Mouse (Mus musculus): ENCODE results near the gene Olfr453. TPM values are rescaled to one million over a fixed set of nuclear protein-coding genes. Genes with fewer than 3 reads are reported as not detected.

The Olfr453 gene
- polyA plus RNA-seq (2014; fragmentation: Nextera tagmentation; extraction: Ambion mirVana) = not detected in 2 replicates

GRCm38 (mm10) chr6:42739071-42739470, at the start of gene Olfr453:
TSS of gene Olfr453 (plus strand) at chr6:42739371.
- no peak for DNase-seq
- H3K27me3 ChIP-seq (ENCODE audit: insufficient read depth, low read length) = no peaks in the 10 kb centered on the region
- H3K9ac ChIP-seq = no peak within 1 kb of the TSS
- no peak within 1 kb of the TSS for H3K4me3 ChIP-seq (ENCODE audit: low read depth, low read length)
- no peak for ATAC-seq (ENCODE audit: insufficient read depth)
- H3K9me3 ChIP-seq (ENCODE audit: low read depth, low read length) = no peaks in the 10 kb centered on the region
- H3K27ac ChIP-seq (ENCODE audit: low read depth) = no peak within 1 kb of the TSS
- H3K4me1 ChIP-seq (ENCODE audit: insufficient read depth) = no peaks in the 10 kb centered on the region
- H3K36me3 ChIP-seq (ENCODE audit: insufficient read depth) = no peaks in the 10 kb centered on the region
- no peak within 1 kb of the TSS for H3K4me2 ChIP-seq
- WGBS = 88% methylated on average over 1 of the region's 1 CpGs
- no peak for TF ChIP-seq CTCF (IDR thresholded peaks at IDR 0.05; ENCODE audit: low read depth)

DNA sequence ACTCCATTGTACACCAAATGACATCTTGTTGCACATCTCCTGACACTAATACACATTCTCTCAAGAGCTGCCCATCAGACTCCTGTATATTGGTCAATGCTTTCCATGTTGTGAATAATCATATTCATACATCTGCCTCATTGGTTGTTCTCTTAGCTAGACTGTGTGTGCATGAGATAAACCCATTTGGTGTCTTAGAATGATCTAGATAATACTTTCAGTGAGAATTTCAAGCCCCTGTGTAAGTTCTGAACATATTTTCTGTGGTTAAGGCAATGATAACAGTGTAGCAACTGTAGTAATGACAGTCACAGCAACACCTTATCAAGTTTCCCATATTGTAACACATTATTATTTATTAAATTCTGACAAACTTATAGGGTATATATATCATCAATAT, 49.4 kb upstream of the Olfr453 start:
- H3K27me3 ChIP-seq (ENCODE audit: insufficient read depth, low read length) = no peaks in the 10 kb centered on the region
- no peak overlapping the region for H3K9ac ChIP-seq
- H3K27ac ChIP-seq (ENCODE audit: low read depth) = no peak overlapping the region
- H3K36me3 ChIP-seq (ENCODE audit: insufficient read depth) = peaks cover 26% of the 10 kb centered on the region
- no peak overlapping the region for H3K4me3 ChIP-seq (ENCODE audit: low read depth, low read length)
- no peak for TF ChIP-seq CTCF (IDR thresholded peaks at IDR 0.05; ENCODE audit: low read depth)
- no peak for DNase-seq
- no peak overlapping the region for H3K4me2 ChIP-seq
- no peaks in the 10 kb centered on the region for H3K9me3 ChIP-seq (ENCODE audit: low read depth, low read length)
- peaks cover 5% of the 10 kb centered on the region; the same call in 1 of the 2 replicates for H3K4me1 ChIP-seq (ENCODE audit: insufficient read depth)
- no peak for ATAC-seq (ENCODE audit: insufficient read depth)

GRCm38 (mm10) chr6:42692154-42692516, 47.0 kb upstream of the Olfr453 start:
- peak overlapping the region; percentile 96 for H3K27ac ChIP-seq (ENCODE audit: low read depth)
- peak overlapping the region; percentile 74 for H3K4me3 ChIP-seq (ENCODE audit: low read depth, low read length)
- no peaks in the 10 kb centered on the region for H3K9me3 ChIP-seq (ENCODE audit: low read depth, low read length)
- WGBS = 0% methylated on average over 9 of the region's 10 CpGs
- no peak for TF ChIP-seq CTCF (IDR thresholded peaks at IDR 0.05; ENCODE audit: low read depth)
- peaks cover 11% of the 10 kb centered on the region for H3K36me3 ChIP-seq (ENCODE audit: insufficient read depth)
- peak; percentile 88 for ATAC-seq (ENCODE audit: insufficient read depth)
- peak overlapping the region; percentile 85 for H3K4me2 ChIP-seq
- no peaks in the 10 kb centered on the region for H3K27me3 ChIP-seq (ENCODE audit: insufficient read depth, low read length)
- H3K4me1 ChIP-seq (ENCODE audit: insufficient read depth) = peaks cover 5% of the 10 kb centered on the region; the same call in 1 of the 2 replicates
- H3K9ac ChIP-seq = peak overlapping the region; percentile 84
- peak; percentile 82 for DNase-seq

DNA sequence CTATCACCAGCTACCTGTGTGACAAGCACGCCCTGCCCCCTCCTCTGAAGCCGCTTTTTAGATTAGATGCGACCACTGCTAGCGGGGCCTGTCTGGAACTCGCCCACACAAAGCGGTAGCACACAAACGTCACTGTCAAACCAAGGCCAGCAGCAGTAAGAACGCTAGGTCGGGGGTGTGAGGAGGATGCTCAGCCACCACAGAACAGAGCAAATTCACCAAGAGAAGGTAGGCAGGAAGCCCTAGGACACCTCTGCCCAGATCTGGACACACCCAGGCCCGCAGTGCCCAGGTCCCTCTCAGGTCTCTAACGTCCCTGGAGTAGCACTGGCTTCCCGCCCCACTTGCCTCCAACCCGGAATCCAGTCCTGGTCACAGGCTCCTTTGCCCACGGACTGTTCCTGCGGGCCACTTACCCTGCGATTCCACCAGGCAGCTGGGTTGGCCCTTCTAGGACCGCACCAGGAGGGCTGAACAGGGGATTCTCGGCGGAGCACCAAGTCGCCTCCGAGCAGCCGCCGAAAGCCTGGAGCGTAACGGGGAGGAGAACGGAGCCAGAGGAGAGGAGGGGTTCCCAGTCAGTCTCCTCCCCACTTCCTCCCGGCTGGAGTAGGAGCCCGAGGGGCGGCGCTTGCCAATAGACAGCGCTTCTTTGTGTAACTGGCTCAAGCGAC, 46.5 kb upstream of the Olfr453 start:
- ATAC-seq (ENCODE audit: insufficient read depth) = peak; percentile 95
- Histone ChIP-seq H3K4me3 (ENCODE audit: low read depth, low read length) (peak overlapping the region; percentile 74), H3K9me3 (ENCODE audit: low read depth, low read length) (no peaks in the 10 kb centered on the region), H3K27ac (ENCODE audit: low read depth) (peak overlapping the region; percentile 96), H3K36me3 (ENCODE audit: insufficient read depth) (peaks cover 11% of the 10 kb centered on the region), H3K4me1 (ENCODE audit: insufficient read depth) (peaks cover 5% of the 10 kb centered on the region; the same call in 1 of the 2 replicates), H3K4me2 (peak overlapping the region; percentile 85), H3K9ac (peak overlapping the region; percentile 84), H3K27me3 (ENCODE audit: insufficient read depth, low read length) (no peaks in the 10 kb centered on the region)
- DNase-seq = peak; percentile 92
- under 1% methylated on average over 32 of the region's 32 CpGs for WGBS
- TF ChIP-seq CTCF (IDR thresholded peaks at IDR 0.05; ENCODE audit: low read depth) = no peak

DNA sequence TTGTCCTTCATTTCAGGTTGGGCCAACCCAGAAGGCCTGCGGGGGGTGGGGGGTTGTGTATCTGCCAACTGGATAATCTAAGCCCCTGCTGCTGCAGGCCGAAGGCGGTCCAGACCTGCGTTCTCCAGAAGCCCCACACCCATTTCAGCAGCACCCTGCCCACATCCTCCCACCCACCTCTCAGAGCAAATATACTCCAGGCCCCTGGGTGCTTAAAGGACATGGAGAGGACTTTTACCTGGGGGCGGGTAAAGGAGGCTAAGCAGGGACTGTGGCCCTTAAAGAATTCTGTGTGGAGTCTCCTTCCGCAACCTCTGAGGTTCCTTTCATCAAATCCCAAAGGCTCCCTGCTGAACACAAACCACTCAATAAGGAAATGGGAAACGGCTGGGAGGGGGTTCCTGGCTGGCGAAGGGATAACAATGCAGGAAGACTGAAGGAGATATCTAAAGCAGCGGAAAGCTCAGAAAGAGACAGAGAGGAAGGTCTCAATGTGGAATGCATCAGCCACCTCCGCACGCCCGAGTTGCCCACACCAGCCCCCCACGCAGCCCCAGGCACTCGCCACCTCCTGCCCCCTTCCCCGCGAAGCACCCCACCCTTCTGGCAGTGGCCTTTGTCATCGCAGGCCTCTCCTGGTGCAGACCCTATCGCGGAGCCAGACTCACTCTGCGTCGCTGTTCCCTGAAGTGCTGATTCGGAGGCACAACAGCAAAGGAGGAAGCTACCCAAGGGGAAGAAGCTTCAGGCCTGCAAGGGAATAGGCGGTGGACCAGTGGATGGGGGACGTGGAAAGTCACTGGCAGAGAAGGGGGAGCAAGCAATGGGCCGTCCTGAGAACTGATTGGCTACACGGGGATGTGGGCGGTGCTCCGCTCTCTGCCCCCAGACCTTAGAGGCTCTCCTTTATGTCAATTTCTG, 29.6 kb upstream of the Olfr453 start, which contains the start of gene Tcaf1:
TSS of gene Tcaf1 (minus strand) at position 798 of the 921 bp plus-strand sequence.
- no peaks in the 10 kb centered on the region for H3K9me3 ChIP-seq (ENCODE audit: low read depth, low read length)
- peak within 1 kb of the TSS; percentile 60 for H3K4me2 ChIP-seq
- under 1% methylated on average over 28 of the region's 28 CpGs for WGBS
- H3K36me3 ChIP-seq (ENCODE audit: insufficient read depth) = no peaks in the 10 kb centered on the region
- peak within 1 kb of the TSS; percentile 64 for H3K9ac ChIP-seq
- 0 out of 2 replicates have a peak, but pooled peaks cover 3% of the 10 kb centered on the region for H3K4me1 ChIP-seq (ENCODE audit: insufficient read depth)
- H3K4me3 ChIP-seq (ENCODE audit: low read depth, low read length) = peak within 1 kb of the TSS; percentile 48
- H3K27ac ChIP-seq (ENCODE audit: low read depth) = peak within 1 kb of the TSS; percentile 85; the same call in 1 of the 2 replicates
- no peak for TF ChIP-seq CTCF (IDR thresholded peaks at IDR 0.05; ENCODE audit: low read depth)
- H3K27me3 ChIP-seq (ENCODE audit: insufficient read depth, low read length) = no peaks in the 10 kb centered on the region
- peak; percentile 100 for ATAC-seq (ENCODE audit: insufficient read depth)
- peak; percentile 92 for DNase-seq

GRCm38 (mm10) chr6:42714668-42715067, 24.5 kb upstream of the Olfr453 start:
- no peak overlapping the region for H3K4me3 ChIP-seq (ENCODE audit: low read depth, low read length)
- no peak overlapping the region for H3K4me2 ChIP-seq
- DNase-seq (no peak), ATAC-seq (ENCODE audit: insufficient read depth) (no peak)
- H3K27ac ChIP-seq (ENCODE audit: low read depth) = no peak overlapping the region
- no peaks in the 10 kb centered on the region for H3K36me3 ChIP-seq (ENCODE audit: insufficient read depth)
- no peaks in the 10 kb centered on the region for H3K4me1 ChIP-seq (ENCODE audit: insufficient read depth)
- H3K9ac ChIP-seq = no peak overlapping the region
- H3K9me3 ChIP-seq (ENCODE audit: low read depth, low read length) = no peaks in the 10 kb centered on the region
- 46% methylated on average over 8 of the region's 8 CpGs for WGBS
- no peak for TF ChIP-seq CTCF (IDR thresholded peaks at IDR 0.05; ENCODE audit: low read depth)
- H3K27me3 ChIP-seq (ENCODE audit: insufficient read depth, low read length) = no peaks in the 10 kb centered on the region

DNA sequence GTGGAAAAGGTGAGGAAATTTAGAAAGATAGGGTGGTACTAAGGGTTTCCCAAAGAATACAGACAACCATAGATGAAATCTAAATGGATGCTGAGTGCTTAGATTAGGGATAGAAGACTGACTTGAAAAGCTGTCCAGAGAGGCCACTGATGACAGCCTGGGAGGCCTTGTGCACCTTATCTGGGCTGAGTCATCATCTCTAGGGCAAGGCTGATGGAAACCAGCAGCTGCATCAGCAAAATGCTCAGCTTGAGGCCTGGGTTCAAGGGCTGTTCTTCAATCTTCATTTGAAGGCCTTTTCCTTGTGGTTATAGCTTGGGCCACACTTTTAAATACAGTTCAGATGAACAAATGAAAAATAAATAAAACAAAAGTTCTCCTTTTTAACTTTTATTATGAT, 21.2 kb upstream of the Olfr453 start:
- no peak overlapping the region for H3K4me3 ChIP-seq (ENCODE audit: low read depth, low read length)
- TF ChIP-seq CTCF (IDR thresholded peaks at IDR 0.05; ENCODE audit: low read depth) = no peak
- H3K4me2 ChIP-seq = no peak overlapping the region
- ATAC-seq (ENCODE audit: insufficient read depth) (no peak), DNase-seq (no peak)
- no peak overlapping the region for H3K9ac ChIP-seq
- no peaks in the 10 kb centered on the region for H3K4me1 ChIP-seq (ENCODE audit: insufficient read depth)
- no peaks in the 10 kb centered on the region for H3K27me3 ChIP-seq (ENCODE audit: insufficient read depth, low read length)
- no peaks in the 10 kb centered on the region for H3K36me3 ChIP-seq (ENCODE audit: insufficient read depth)
- no peak overlapping the region for H3K27ac ChIP-seq (ENCODE audit: low read depth)
- H3K9me3 ChIP-seq (ENCODE audit: low read depth, low read length) = no peaks in the 10 kb centered on the region
